26 mouse cellular contexts compared by ENCODE assay signal in genomic region chr7:95784523-95784922, GRCm38 (mm10).
DNase-seq lines count a peak whose midpoint lies in the region; ATAC-seq and TF ChIP-seq lines count a peak whose summit lies in the region.
"Had no signal": no experiment of that assay in that cellular context is flagged by ENCODE, and none has a peak within 500 bp of the region (broad histone marks: within the 10 kb centered on the region; RNA-seq: fewer than 3 reads in every experiment).

No protein-coding gene starts in this region.

- H3K4me2 ChIP-seq in kidney, embryonic 14.5 days (replicated peaks; ENCODE audit: low read depth, low read length): no peak overlapping the region
- H3K4me2 ChIP-seq in kidney, postnatal 0 days (ENCODE audit: low read length): no peak overlapping the region
- H3K4me2 ChIP-seq: embryonic facial prominence, embryonic 13.5 days; forebrain, embryonic 12.5 days; forebrain, embryonic 15.5 days; heart, embryonic 12.5 days; heart, embryonic 15.5 days; hindbrain, embryonic 13.5 days had no signal

- ATAC-seq in kidney, embryonic 14.5 days (ENCODE audit: low FRiP score, low TSS enrichment): peak; percentile 69; the same call in 1 of the 2 replicates
- no peak; the same call in 1 of the 2 replicates for ATAC-seq in kidney, postnatal 0 days (replicated peaks; ENCODE audit: low FRiP score, low read depth)
- ATAC-seq: forebrain, embryonic 15.5 days; hindbrain, embryonic 16.5 days had no signal

- 0 out of 2 replicates have a peak, but pooled peaks cover 5% of the 10 kb centered on the region for H3K4me1 ChIP-seq in kidney, embryonic 14.5 days (ENCODE audit: control insufficient read depth, insufficient read depth, low read length)
- H3K4me1 ChIP-seq in kidney, postnatal 0 days (replicated peaks; ENCODE audit: insufficient read depth, low read length): peaks cover 6% of the 10 kb centered on the region; the same call in 1 of the 2 replicates
- H3K4me1 ChIP-seq: embryonic facial prominence, embryonic 10.5 days; embryonic facial prominence, embryonic 13.5 days; forebrain, embryonic 12.5 days; hindbrain, embryonic 10.5 days; hindbrain, embryonic 13.5 days had no signal

- no peak overlapping the region for H3K9ac ChIP-seq in kidney, embryonic 14.5 days (ENCODE audit: low read depth, low read length)
- no peak overlapping the region for H3K9ac ChIP-seq in kidney, postnatal 0 days (ENCODE audit: low read depth, low read length)
- H3K9ac ChIP-seq: embryonic facial prominence, embryonic 13.5 days; forebrain, embryonic 12.5 days; forebrain, embryonic 15.5 days; heart, embryonic 12.5 days; heart, embryonic 15.5 days; hindbrain, embryonic 13.5 days had no signal

- no peak for DNase-seq in kidney, adult 18-20 months
- DNase-seq in kidney, postnatal 0 days (ENCODE audit: low spot score): peak; percentile 53
- DNase-seq in kidney, postnatal 25 days: no peak
- peak; percentile 8 to 29 for DNase-seq in kidney, postnatal 4 days
- DNase-seq in kidney, adult 9 months: no peak
- DNase-seq: adrenal gland, postnatal 14 days; cerebellum, adult 11-12 months; cerebellum, adult 8-10 months; cerebellum, postnatal 10 days; cerebellum, postnatal 36 days; embryo, embryonic 11 days; gastrocnemius, postnatal 25 days; heart, adult 18-20 months; heart, postnatal 10 days; heart, postnatal 36 days had no signal

- 0 out of 2 replicates have a peak overlapping the region, but pooled peaks have one; percentile 6 for H3K27ac ChIP-seq in kidney, embryonic 14.5 days (ENCODE audit: low read depth, low read length)
- H3K27ac ChIP-seq in kidney, postnatal 0 days: no peak overlapping the region
- H3K27ac ChIP-seq: embryonic facial prominence, embryonic 10.5 days; embryonic facial prominence, embryonic 13.5 days; forebrain, embryonic 12.5 days; forebrain, embryonic 15.5 days; heart, embryonic 15.5 days; hindbrain, embryonic 10.5 days; hindbrain, embryonic 13.5 days had no signal

- no peak overlapping the region for H3K4me3 ChIP-seq in kidney, embryonic 14.5 days (ENCODE audit: low read length)
- no peak overlapping the region for H3K4me3 ChIP-seq in kidney, postnatal 0 days (replicated peaks; ENCODE audit: low read depth, low read length)
- H3K4me3 ChIP-seq: embryonic facial prominence, embryonic 10.5 days; embryonic facial prominence, embryonic 13.5 days; erythroblast, embryonic 14.5 days; forebrain, embryonic 12.5 days; forebrain, embryonic 15.5 days; heart, embryonic 12.5 days; heart, embryonic 15.5 days; hindbrain, embryonic 10.5 days; hindbrain, embryonic 13.5 days had no signal

- TF ChIP-seq CTCF in kidney, postnatal 0 days (IDR thresholded peaks at IDR 0.05; ENCODE audit: low read depth): no peak

- H3K36me3 ChIP-seq in kidney, embryonic 14.5 days (ENCODE audit: control insufficient read depth, insufficient read depth, low read length): no peaks in the 10 kb centered on the region
- no peaks in the 10 kb centered on the region for H3K36me3 ChIP-seq in kidney, postnatal 0 days (ENCODE audit: insufficient read depth, low read length)
- H3K36me3 ChIP-seq: embryonic facial prominence, embryonic 10.5 days; embryonic facial prominence, embryonic 13.5 days; forebrain, embryonic 12.5 days; forebrain, embryonic 15.5 days; heart, embryonic 12.5 days; heart, embryonic 15.5 days; hindbrain, embryonic 10.5 days; hindbrain, embryonic 13.5 days had no signal

- no peaks in the 10 kb centered on the region for H3K9me3 ChIP-seq in kidney, embryonic 14.5 days (ENCODE audit: control insufficient read depth, low read length)
- no peaks in the 10 kb centered on the region for H3K9me3 ChIP-seq in kidney, postnatal 0 days (replicated peaks; ENCODE audit: low read length)
- H3K9me3 ChIP-seq: embryonic facial prominence, embryonic 10.5 days; embryonic facial prominence, embryonic 13.5 days; forebrain, embryonic 12.5 days; forebrain, embryonic 15.5 days; heart, embryonic 12.5 days; heart, embryonic 15.5 days; hindbrain, embryonic 10.5 days; hindbrain, embryonic 13.5 days had no signal

- H3K27me3 ChIP-seq in kidney, embryonic 14.5 days (ENCODE audit: control insufficient read depth, insufficient read depth, low read length): no peaks in the 10 kb centered on the region
- H3K27me3 ChIP-seq in kidney, postnatal 0 days (ENCODE audit: insufficient read depth, low read length): no peaks in the 10 kb centered on the region
- H3K27me3 ChIP-seq: embryonic facial prominence, embryonic 13.5 days; forebrain, embryonic 12.5 days; forebrain, embryonic 15.5 days; heart, embryonic 12.5 days; heart, embryonic 15.5 days; hindbrain, embryonic 13.5 days had no signal

Comparison
In these comparisons a context has a peak if more than half of its experiments do, and no peak if none do; other contexts are left out.
1. DNase-seq: peak in kidney, postnatal 0 days (single experiment) and kidney, postnatal 4 days (2 of 2); none in kidney, adult 18-20 months (single experiment), kidney, postnatal 25 days (0 of 2) and kidney, adult 9 months (single experiment).